Mouse (Mus musculus): ENCODE data around the gene Nat8f6. TPM values are rescaled to one million over a fixed set of nuclear protein-coding genes. Genes with fewer than 3 reads are reported as not detected.

The Nat8f6 gene
- under 1 TPM in 1 of 2 experiments, not detected in 1; 0.15 TPM for polyA plus RNA-seq (2012; fragmentation: generic; extraction: Trizol)

DNA sequence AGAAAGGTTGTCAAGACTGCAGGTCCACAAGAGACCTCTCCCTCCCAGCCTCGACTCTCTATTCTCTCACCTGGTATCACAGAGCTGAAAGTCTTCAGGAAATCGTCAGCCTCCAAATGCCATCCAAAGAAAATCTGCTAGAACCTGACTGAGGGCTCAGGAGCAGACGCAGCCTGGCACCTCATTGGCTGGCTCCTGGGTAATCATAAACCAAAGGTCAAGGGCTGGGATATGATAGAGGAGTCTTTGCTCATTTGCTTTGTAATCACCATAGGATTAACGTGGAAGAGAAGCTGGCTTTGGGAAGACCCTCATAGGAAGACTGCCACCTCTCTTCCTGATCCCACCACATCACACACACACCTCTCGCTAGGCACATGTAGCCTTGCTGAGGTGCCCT lies at the start of gene Nat8f6, which contains the start of gene Nat8f5:
Gene Nat8f6 (minus strand): TSS at position 118 of the 400 bp plus-strand sequence.
Gene Nat8f5 (minus strand): TSS at position 136 of the 400 bp plus-strand sequence.

DNA sequence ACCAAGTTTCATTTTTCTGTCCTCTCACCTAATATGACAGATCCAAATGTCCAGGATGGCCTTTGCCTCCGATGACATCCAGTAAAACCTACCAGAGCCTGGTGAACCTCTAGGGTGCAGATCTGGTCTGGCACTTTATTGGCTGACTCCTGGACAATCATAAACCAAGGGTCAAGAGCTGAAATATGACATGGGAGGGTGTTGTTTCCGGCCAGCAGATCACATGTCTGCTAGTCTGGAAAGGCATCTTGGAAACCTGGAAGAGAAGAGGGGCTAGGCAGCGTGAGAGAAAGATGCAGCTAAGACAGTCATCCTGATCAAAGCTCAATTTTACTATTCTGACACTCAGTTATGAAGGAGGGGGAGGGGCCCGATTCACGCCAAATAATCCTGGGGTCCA lies 48.3 kb upstream of the Nat8f6 start, which contains the start of gene Nat8f2:
Gene Nat8f2 (minus strand): TSS at position 153 of the 400 bp plus-strand sequence.

DNA sequence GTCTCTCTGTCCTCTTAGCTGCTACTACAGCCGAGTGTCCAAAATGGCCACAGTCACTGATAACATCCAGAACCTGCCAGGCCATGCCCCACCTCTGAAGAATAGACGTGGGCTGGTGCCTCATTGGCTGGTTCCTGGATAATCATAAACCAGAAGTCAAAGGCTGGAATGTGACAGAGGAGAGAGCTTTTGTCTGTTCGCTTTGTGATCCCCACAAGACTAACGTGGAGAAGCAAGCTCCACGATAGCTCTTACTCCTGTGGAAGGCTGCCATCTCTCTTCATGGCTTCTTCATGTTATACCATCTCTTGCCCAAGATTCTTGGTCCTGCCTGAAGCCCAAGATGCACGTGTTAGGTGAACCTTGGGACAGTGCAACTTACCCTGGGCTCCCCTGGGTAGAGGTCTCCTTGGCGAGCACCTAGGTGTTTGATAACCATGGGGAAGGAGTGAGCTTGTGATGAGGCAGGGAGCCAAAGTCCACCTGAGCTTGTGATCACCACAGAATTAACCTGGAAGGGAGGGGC lies 11.1 kb upstream of the Nat8f6 start, which contains the start of gene Nat8:
Gene Nat8 (minus strand): TSS at position 287 of the 526 bp plus-strand sequence.

DNA sequence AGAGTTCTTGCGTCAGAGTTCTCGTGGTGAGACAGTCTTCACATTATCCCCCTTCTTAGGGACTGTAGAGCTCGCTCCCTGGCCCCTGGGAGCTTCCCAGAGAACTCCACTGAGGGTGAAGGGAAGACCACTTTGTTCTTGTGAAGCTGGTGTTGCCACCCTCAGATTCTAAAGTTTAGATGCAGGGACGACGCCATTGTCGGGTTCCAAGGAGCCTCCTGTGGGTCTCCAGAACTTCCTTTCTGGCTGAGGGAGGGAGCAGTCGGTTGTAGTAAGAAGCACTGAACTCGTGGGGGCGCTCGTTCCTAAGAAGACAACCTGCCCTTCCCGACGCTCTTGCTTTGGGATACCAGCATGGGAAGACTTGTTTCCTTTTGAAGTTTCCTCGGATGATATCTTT lies 55.2 kb downstream of the Nat8f6 start, which contains the start of gene Nat8f3:
Gene Nat8f3 (minus strand): TSS at position 223 of the 400 bp plus-strand sequence.

Other genes starting within 250 kb of the Nat8f6 start
- gene Alms1, start 233.4 kb downstream of the Nat8f6 start, polyA plus RNA-seq (2012; fragmentation: generic; extraction: Trizol) = 1 to 10 TPM in 1 of 2 experiments, under 1 TPM in 1; 0.07 to 1.2 TPM
- gene Nat8f7, start 107.7 kb downstream of the Nat8f6 start, polyA plus RNA-seq (2012; fragmentation: generic; extraction: Trizol) = under 1 TPM in 1 of 2 experiments, not detected in 1; 0.28 TPM
- under 1 TPM in 1 of 2 experiments, not detected in 1; 0.78 TPM for gene Nat8f3, start 55.2 kb downstream of the Nat8f6 start, polyA plus RNA-seq (2012; fragmentation: generic; extraction: Trizol)
- under 1 TPM in 1 of 2 experiments, not detected in 1; 0.09 TPM for gene Nat8f5, start within 50 bp of the Nat8f6 start, polyA plus RNA-seq (2012; fragmentation: generic; extraction: Trizol)
- gene Nat8, start 11.1 kb upstream of the Nat8f6 start, polyA plus RNA-seq (2012; fragmentation: generic; extraction: Trizol) = under 1 TPM in 1 of 2 experiments, not detected in 1; 0.68 TPM
- not detected for gene Nat8f2, start 48.2 kb upstream of the Nat8f6 start, polyA plus RNA-seq (2012; fragmentation: generic; extraction: Trizol)
- 1 to 10 TPM in 1 of 2 experiments, under 1 TPM in 1; 0.04 to 1.3 TPM for gene Nat8f4, start 83.9 kb upstream of the Nat8f6 start, polyA plus RNA-seq (2012; fragmentation: generic; extraction: Trizol)
- gene Tprkb, start 90.9 kb upstream of the Nat8f6 start, polyA plus RNA-seq (2012; fragmentation: generic; extraction: Trizol) = 10 to 100 TPM in 1 of 2 experiments, 1 to 10 TPM in 1; 4.5 to 30.4 TPM
- 10 to 100 TPM in 1 of 2 experiments, 1 to 10 TPM in 1; 1.3 to 15.0 TPM for gene Nat8f1, start 94.7 kb upstream of the Nat8f6 start, polyA plus RNA-seq (2012; fragmentation: generic; extraction: Trizol)
- gene Dusp11, start 140.7 kb upstream of the Nat8f6 start, polyA plus RNA-seq (2012; fragmentation: generic; extraction: Trizol) = 10 to 100 TPM in 1 of 2 experiments, 1 to 10 TPM in 1; 4.2 to 13.4 TPM
- not detected for gene Figla, start 195.2 kb upstream of the Nat8f6 start, polyA plus RNA-seq (2012; fragmentation: generic; extraction: Trizol)
- gene Add2, start 207.7 kb upstream of the Nat8f6 start, polyA plus RNA-seq (2012; fragmentation: generic; extraction: Trizol) = 1 to 10 TPM; 2.9 to 3.7 TPM